Mouse (Mus musculus) embryonic fibroblast, embryonic 13.5 days (primary cell): Measurements from ENCODE around the gene Ddx39b. TPM values are rescaled to one million over a fixed set of nuclear protein-coding genes. Genes with fewer than 3 reads are reported as not detected.
"Not testable (repeated sequence)": the region's sequence is repeated elsewhere in the genome, so short reads cannot be mapped to it uniquely, and the experiment has no call there.

ENCODE experiments used
- H3K27ac ChIP-seq: 2 replicates; pipeline ENCODE4 v1.5.1; 2012; ENCODE audit warnings: low read length, control low read depth, inconsistent platforms; ENCODE audit not compliant: insufficient read depth
- H3K4me1 ChIP-seq: 2 replicates; pipeline ENCODE4 v1.6.1; 2011; ENCODE audit warnings: low read length; ENCODE audit not compliant: control insufficient read depth, insufficient read depth
- H3K4me3 ChIP-seq: 2 replicates; pipeline ENCODE4 v1.5.1; 2011; ENCODE audit warnings: mild to moderate bottlenecking, control low read depth, low read length; ENCODE audit not compliant: insufficient read depth
- CTCF ChIP-seq: IDR thresholded peaks from 2 replicates; pipeline ENCODE4 v1.5.1; 2011; ENCODE audit warnings: mild to moderate bottlenecking, control low read depth, low read length, moderate library complexity, borderline replicate concordance; ENCODE audit not compliant: insufficient read depth
- POLR2A ChIP-seq: IDR thresholded peaks from 2 replicates; pipeline ENCODE4 v1.6.1; 2011; ENCODE audit warnings: low read depth, mild to moderate bottlenecking, control low read depth, low read length, moderate library complexity
- polyA plus RNA-seq: library from polyadenylated mRNA; stranded (reverse); fragments of >200 nt; gene quantifications from 2 replicates; pipeline ENCODE4 v1.2.4, GENCODE M21; 2011; ENCODE audit warnings: low read depth; ENCODE audit not compliant: missing spikeins, insufficient read length

The Ddx39b gene
- polyA plus RNA-seq, 1 experiment, result 227 TPM

DNA sequence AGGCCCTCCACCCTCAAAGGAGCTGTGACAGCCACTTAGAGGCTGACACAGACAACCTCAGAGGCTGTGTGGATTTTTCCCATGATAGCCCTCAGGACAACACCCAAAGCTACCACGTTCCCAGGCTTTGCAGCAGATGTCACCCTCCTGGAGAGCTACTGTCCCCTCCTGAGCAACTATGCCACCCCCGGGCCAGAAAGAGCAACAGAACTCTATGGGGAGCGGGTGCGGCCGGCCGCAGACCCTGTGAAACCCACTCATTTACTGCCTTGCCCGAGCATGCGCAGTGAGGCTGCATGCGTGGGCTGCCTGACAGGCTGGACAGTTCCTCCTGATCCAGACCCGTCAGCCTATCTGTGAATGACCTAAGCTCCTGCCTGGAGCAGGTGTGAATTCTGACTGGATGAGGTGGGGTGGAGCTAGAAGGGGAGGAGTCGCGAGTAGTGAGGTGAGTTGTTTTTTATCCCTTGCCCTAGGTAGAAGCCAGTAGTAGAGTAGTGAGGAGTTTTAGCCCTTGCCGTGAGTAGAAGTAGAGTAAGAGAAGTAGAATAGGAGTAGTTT, 34.8 kb downstream of the Ddx39b start:
- Histone ChIP-seq H3K4me1 (no peaks in the 10 kb centered on the region), H3K4me3 (no peak overlapping the region), H3K27ac (no peak overlapping the region)
- no peak for TF ChIP-seq POLR2A
- no peak for TF ChIP-seq CTCF

DNA sequence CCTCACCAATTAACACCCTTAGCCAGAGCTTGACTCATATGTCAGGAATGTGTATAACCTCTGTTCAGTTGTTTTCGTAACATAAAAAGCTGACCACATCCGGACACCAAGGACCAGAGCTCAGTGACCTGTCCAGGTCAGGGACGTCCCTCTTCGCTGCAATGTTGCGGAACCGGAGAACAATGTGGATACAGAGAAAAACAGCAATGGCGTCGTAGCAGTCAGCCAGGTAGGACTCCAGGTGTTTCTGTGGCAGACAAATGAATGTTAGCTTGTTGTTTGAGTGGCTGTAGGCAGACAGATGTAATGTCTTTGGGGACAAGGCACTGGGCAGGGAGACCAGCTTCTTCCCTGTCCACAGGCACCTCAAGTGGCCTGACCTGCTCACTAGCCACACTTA, 36.5 kb downstream of the Ddx39b start:
- no peak for TF ChIP-seq POLR2A
- TF ChIP-seq CTCF, result no peak
- H3K27ac ChIP-seq, result no peak overlapping the region
- H3K4me3 ChIP-seq, result no peak overlapping the region
- H3K4me1 ChIP-seq, result no peaks in the 10 kb centered on the region

DNA sequence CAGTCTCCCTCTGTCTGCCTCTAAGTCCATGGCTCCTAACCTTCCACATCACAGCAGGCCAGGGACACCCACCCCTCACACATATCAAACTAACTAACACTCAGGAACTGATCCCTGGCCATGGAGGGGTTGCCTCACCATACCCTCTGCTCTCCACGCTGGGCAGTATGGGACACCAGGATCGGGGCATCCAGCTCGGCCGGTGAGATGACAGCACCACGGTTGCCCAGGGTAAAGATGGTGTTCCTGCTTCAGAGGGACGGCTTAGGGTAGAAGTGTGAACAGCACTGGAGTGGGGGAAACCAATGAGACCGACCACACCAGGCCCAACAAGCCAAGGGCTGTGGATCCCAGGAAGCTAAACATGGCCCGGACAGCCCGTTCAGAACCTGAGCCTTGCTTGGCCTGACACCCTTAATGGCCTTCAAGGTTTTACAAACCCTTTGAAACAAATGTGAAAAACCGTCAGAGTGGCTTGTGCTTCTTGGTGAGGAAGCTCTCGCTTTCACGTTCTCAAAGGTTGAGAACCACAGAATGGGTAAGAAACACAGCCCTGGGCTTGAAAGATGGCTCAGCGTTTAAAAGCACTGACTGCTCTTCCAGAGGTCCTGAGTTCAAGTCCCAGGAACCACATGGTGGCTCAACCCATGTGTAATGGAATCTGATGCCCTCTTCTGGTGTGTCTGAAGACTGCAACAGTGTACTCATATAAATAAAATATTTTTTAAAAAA, 37.6 kb downstream of the Ddx39b start:
- H3K4me3 ChIP-seq, result no peak overlapping the region
- no peaks in the 10 kb centered on the region for H3K4me1 ChIP-seq
- H3K27ac ChIP-seq, result no peak overlapping the region
- TF ChIP-seq CTCF, result no peak
- no peak for TF ChIP-seq POLR2A

DNA sequence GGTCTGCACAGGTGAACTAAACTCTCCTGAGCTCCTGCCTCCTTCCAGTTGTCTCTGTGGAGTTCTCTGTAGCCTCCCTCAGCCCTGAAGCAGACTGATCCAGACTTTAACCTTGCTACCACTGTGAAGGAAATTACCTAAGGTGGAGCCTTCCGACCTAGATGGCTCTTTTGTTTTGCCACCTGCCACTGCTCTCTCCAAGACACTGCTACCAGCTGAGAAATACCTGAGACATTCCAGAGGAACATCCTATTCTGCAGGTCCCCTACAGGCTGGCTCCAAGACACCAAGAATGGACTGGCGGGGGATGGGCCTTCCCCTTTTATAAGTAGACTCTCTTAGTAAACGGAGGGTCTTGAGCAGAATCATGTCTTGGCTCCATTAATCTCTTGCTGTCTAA, 38.7 kb downstream of the Ddx39b start:
- H3K4me3 ChIP-seq, result no peak overlapping the region
- H3K4me1 ChIP-seq, result no peaks in the 10 kb centered on the region
- no peak overlapping the region for H3K27ac ChIP-seq
- TF ChIP-seq CTCF, result no peak

DNA sequence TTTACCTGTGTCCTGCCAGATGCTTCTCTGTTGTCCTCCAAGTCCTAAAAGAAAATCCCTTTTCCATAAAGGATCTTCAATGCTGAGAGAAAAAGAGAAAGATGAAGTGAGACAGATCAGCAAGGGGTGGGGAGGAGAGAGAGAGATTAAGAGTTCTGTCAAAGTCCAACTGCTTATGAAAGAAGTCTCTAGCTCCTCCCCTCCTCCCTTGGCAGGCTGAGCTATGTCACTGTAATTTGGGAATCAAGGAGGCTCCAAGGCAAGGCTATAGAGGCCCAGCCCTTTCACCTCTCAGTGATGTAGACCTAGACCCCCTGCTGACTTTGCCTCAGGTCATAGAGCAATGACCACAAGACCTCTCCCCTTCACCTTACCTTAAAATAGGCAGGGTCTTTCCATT, 43.9 kb downstream of the Ddx39b start:
- no peak for TF ChIP-seq POLR2A
- no peak for TF ChIP-seq CTCF
- no peaks in the 10 kb centered on the region for H3K4me1 ChIP-seq

DNA sequence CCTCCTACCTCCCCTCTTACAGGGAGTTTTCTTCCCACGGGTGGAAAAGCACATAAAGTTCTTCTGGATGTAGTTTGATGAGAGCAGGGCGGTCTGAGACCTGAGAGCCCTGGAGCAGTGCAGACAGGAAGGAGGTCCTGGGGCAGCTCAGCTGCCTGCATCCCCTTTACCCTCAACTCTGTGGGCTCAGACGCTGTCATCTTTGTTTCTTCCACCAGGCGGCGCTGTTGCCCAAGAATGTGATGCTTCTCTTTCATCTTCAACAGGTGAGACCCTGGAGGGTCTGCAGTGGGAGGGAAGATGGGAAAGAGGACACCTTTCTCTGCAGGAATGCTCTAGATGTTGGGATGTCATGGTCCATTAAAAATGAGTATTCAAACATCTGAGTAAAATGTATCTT, 54.2 kb downstream of the Ddx39b start:
- H3K4me3 ChIP-seq, H3K27ac ChIP-seq, H3K4me1 ChIP-seq: not testable (repeated sequence)
- TF ChIP-seq CTCF, result peak; percentile 28; the same call in 1 of the 2 replicates

More for the DNA sequence above, 43.9 kb downstream of the Ddx39b start:
- Histone ChIP-seq H3K27ac (no peak overlapping the region), H3K4me3 (no peak overlapping the region)

DNA sequence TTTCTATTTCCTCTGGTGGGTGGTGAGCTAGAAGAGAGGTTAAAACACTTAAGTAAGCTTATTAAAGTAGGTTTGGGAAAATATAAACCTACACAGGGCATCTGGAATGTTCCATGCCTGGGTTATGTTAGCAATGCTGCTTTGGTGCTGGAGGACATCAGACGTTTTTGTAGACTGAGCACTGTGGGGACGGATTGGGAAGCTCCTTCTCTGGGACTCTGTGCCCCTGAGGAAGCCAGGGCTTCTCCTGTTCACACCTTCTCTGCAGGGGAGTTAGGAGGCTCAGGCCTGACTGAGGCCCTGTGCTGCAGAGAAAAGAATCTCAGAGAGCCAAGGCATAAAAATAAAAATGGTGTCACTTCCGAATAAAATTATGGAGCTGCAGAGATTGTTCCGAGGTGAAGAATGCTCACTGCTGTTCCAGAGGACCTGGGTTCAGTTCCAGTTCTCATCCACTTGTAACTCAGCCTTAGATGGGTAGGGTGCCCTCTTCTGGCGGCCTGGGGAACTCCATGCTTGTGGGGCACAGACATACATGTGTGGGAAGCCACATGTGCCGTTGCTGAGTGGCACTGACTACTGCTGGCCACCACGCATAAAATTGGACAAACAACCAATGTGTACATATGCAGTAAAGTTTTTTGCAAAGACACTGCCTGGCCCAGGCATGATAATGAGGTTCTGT, 58.9 kb downstream of the Ddx39b start:
- not testable (repeated sequence) for H3K4me3 ChIP-seq

DNA sequence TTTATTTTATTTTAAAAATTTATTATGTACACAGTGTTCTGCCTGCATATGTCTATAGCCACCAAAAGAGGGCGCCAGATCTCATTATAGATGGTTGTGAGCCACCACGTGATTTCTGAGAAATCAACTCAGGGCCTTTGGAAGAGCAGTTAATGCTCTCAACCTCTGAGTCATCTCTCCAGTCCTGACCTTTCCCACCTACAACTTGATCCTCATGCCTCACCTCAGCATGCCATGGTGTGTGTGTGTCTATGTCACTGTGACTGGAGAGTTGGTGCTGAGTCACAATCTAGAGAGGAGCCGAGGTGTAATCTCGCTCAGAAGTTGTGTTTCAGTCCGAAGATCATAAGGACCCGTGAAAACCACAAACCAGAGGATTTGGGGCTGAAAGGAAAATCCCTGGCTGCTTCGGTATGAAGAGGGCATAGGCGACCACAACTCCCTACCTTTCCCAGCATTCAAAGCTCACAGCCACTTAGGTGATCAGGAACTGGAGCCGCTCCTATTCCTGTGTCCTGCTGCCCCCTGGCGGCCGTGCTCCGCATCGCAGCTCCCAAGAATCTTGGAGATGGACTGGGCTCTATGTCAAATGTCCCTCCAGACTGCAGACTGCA, 60.2 kb downstream of the Ddx39b start:
- no peaks in the 10 kb centered on the region for H3K4me1 ChIP-seq
- no peak overlapping the region for H3K27ac ChIP-seq
- peak; percentile 74 for TF ChIP-seq CTCF
- no peak for TF ChIP-seq POLR2A
- no peak overlapping the region for H3K4me3 ChIP-seq

More for the DNA sequence above, 58.9 kb downstream of the Ddx39b start:
- not testable (repeated sequence) for H3K27ac ChIP-seq, H3K4me1 ChIP-seq

DNA sequence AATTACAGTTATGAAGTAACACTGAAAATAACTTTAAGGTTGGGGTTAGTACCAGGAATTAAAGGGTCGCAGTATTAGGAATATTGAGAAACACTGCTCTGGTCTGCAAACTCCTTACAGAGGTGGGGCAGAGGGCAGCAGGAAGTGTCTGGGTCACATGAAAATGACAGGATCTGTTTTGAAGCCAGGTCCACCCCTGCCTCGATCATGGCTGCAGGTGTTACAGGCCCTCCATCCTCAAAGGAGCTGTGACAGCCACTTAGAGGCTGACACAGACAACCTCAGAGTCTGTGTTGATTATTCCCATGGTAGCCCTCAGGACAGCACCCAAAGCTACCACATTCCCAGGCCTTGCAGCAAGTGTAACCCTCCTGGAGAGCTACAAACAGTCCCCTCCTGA, 61.7 kb downstream of the Ddx39b start:
- H3K4me1 ChIP-seq, result no peaks in the 10 kb centered on the region
- no peak overlapping the region for H3K27ac ChIP-seq
- no peak overlapping the region for H3K4me3 ChIP-seq
- no peak for TF ChIP-seq POLR2A
- no peak for TF ChIP-seq CTCF

Other genes with a start within 250 kb of the Ddx39b start
- 81.3 and 85.7 TPM in 2 replicates for gene Vars, start 240.8 kb upstream of the Ddx39b start, polyA plus RNA-seq
- gene Vwa7, start 225.2 kb upstream of the Ddx39b start, polyA plus RNA-seq, result 0.12 and 0.26 TPM in 2 replicates
- not detected in 2 replicates for gene Sapcd1, start 213.7 kb upstream of the Ddx39b start, polyA plus RNA-seq
- gene Msh5, start 195.0 kb upstream of the Ddx39b start, polyA plus RNA-seq, result 1.2 and 2.8 TPM in 2 replicates
- 266 and 360 TPM in 2 replicates for gene Clic1, start 191.8 kb upstream of the Ddx39b start, polyA plus RNA-seq
- gene Ddah2, start 182.7 kb upstream of the Ddx39b start, polyA plus RNA-seq, result 46.4 and 52.8 TPM in 2 replicates
- not detected in 2 replicates for gene Ly6g6c, start 176.4 kb upstream of the Ddx39b start, polyA plus RNA-seq
- 0.22 TPM in 1 of 2 replicates, not detected in the other for gene Mpig6b, start 175.6 kb upstream of the Ddx39b start, polyA plus RNA-seq
- not detected in 2 replicates for gene Ly6g6e, start 164.8 kb upstream of the Ddx39b start, polyA plus RNA-seq
- gene Ly6g6d, start 163.7 kb upstream of the Ddx39b start, polyA plus RNA-seq, result not detected in 2 replicates
- gene Ly6g6f, start 156.1 kb upstream of the Ddx39b start, polyA plus RNA-seq, result not detected in 2 replicates
- 31.8 and 33.9 TPM in 2 replicates for gene Abhd16a, start 152.5 kb upstream of the Ddx39b start, polyA plus RNA-seq
- not detected in 2 replicates for gene Ly6g5c, start 133.5 kb upstream of the Ddx39b start, polyA plus RNA-seq
- 0.74 TPM in 1 of 2 replicates, not detected in the other for gene Ly6g5b, start 126.3 kb upstream of the Ddx39b start, polyA plus RNA-seq
- 8.9 and 10.2 TPM in 2 replicates for gene Gpank1, start 120.3 kb upstream of the Ddx39b start, polyA plus RNA-seq
- 164 and 169 TPM in 2 replicates for gene Csnk2b, start 119.7 kb upstream of the Ddx39b start, polyA plus RNA-seq
- gene D17H6S53E, start 115.4 kb upstream of the Ddx39b start, polyA plus RNA-seq, result 16.1 and 18.4 TPM in 2 replicates
- gene Apom, start 109.7 kb upstream of the Ddx39b start, polyA plus RNA-seq, result 0.48 TPM in 1 of 2 replicates, not detected in the other
- gene Bag6, start 106.6 kb upstream of the Ddx39b start, polyA plus RNA-seq, result 193 and 196 TPM in 2 replicates
- gene Prrc2a, start 76.8 kb upstream of the Ddx39b start, polyA plus RNA-seq, result 174 and 183 TPM in 2 replicates
- gene Aif1, start 65.7 kb upstream of the Ddx39b start, polyA plus RNA-seq, result not detected in 2 replicates
- gene Lst1, start 53.3 kb upstream of the Ddx39b start, polyA plus RNA-seq, result 2.5 and 3.5 TPM in 2 replicates
- not detected in 2 replicates for gene Ltb, start 47.3 kb upstream of the Ddx39b start, polyA plus RNA-seq
- 0.35 TPM in 1 of 2 replicates, not detected in the other for gene Tnf, start 39.7 kb upstream of the Ddx39b start, polyA plus RNA-seq
- gene Lta, start 36.4 kb upstream of the Ddx39b start, polyA plus RNA-seq, result not detected in 2 replicates
- gene Gm16181, start 20.9 kb upstream of the Ddx39b start, polyA plus RNA-seq, result not detected in 2 replicates
- 2.0 and 3.7 TPM in 2 replicates for gene Atp6v1g2, start 8.1 kb upstream of the Ddx39b start, polyA plus RNA-seq
- 7.9 and 10.1 TPM in 2 replicates for gene Nfkbil1, start 6.0 kb upstream of the Ddx39b start, polyA plus RNA-seq
- 98.1 and 108 TPM in 2 replicates for gene H2-D1, start 21.0 kb downstream of the Ddx39b start, polyA plus RNA-seq
- gene H2-Q1, start 78.7 kb downstream of the Ddx39b start, polyA plus RNA-seq, result not detected in 2 replicates
- gene H2-Q2, start 100.5 kb downstream of the Ddx39b start, polyA plus RNA-seq, result not detected in 2 replicates
- gene H2-Q4, start 137.9 kb downstream of the Ddx39b start, polyA plus RNA-seq, result 6.7 and 13.7 TPM in 2 replicates
- 0.28 and 0.32 TPM in 2 replicates for gene H2-Q6, start 183.1 kb downstream of the Ddx39b start, polyA plus RNA-seq
- gene H2-Q7, start 197.4 kb downstream of the Ddx39b start, polyA plus RNA-seq, result 0.57 and 1.8 TPM in 2 replicates
- not detected in 2 replicates for gene H2-Q10, start 228.3 kb downstream of the Ddx39b start, polyA plus RNA-seq